Mouse (Mus musculus) Patski (cell line): ENCODE measurements around the gene Gcnt2. TPM values are rescaled to one million over a fixed set of nuclear protein-coding genes. Genes with fewer than 3 reads are reported as not detected.
A peak's percentile ranks its signal among the peaks of the same experiment; 100 is the strongest.

ENCODE experiments used
- ATAC-seq: fragments of 100-300 bp; one replicate; pipeline ENCODE4 v1.8.0; 2021
- CTCF ChIA-PET: fragments of 350-600 bp; sonication (Branson Sonifier 250); formaldehyde crosslinking; loops from one replicate; lab custom pipeline; 2022; ENCODE audit warnings: inconsistent platforms; lab: Charles Lee
- POLR2A ChIA-PET: fragments of 350-600 bp; sonication (Branson Sonifier 250); formaldehyde crosslinking; loops from one replicate; lab custom pipeline; 2022; ENCODE audit warnings: antibody characterized with exemption, inconsistent platforms; lab: Charles Lee
- DNase-seq: peaks from one replicate; pipeline ENCODE4 v3.0.0-alpha.2; 2011; ENCODE audit warnings: low read depth, low spot score
- H3K27me3 ChIP-seq: fragments of 371-371 bp; one replicate; pipeline ENCODE4 v1.5.1; 2021
- CTCF ChIP-seq: fragments of 100-300 bp; IDR thresholded peaks from one replicate; pipeline ENCODE4 v1.5.1; 2021
- in situ Hi-C: fragments of 300-500 bp; cut with MboI; formaldehyde crosslinking; loops from 3 replicates; pipeline ENCODE4 v1.11.1; 2018; ENCODE audit warnings: low pct_unique_long_range_greater_than_20kb, mixed read lengths
- polyA plus RNA-seq: library from polyadenylated mRNA; unstranded; gene quantifications from one replicate; pipeline ENCODE4 v1.2.3, GENCODE M21; 2021

Gene Gcnt2
- polyA plus RNA-seq, 1 experiment from 2014 or later, result 71.2 TPM

DNA sequence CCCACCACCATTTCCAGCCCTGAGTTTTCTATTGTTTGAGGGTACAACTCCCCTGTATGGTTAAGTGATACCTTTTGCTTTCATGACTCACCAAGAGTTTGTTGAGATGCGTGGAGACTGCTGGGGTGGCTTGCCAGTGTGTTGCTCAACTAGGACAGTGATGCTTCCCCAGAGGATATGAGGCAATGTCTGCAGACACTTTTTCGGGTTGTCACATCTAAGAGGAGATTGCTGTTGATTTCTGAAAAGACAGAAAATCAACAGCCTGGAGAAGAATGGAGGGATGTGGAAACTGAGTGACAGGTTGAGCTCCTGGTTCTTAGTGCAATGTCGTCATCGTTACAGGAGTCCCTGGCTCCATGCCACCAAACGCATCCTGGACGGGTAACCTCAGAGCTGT, 93.7 kb downstream of the Gcnt2 start:
- TF ChIP-seq CTCF, result no peak
- in situ Hi-C loops, result no loop called here
- CTCF ChIA-PET, result no interaction called here
- DNase-seq (no peak), ATAC-seq (no peak)
- POLR2A ChIA-PET, result no interaction called here
- H3K27me3 ChIP-seq, result no peaks in the 10 kb centered on the region

DNA sequence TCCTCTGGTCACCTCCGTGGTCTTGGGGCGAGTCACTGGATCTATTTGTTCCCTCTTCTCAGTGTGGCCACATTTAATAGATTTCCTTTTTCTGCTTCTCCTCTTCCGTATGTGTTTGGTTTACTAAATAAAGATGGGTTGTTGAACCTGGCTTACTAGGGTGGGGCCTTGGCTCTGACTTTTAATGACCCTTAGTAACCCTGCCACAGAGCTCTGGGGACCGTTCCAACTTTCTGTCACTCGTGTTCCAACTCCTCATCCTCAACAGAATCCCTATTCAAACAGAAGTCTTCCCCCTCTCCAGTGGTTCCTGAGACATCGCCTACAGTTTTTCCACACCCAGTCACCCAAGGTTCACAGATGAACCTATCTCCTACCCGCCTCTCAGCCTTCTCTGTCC, 96.2 kb downstream of the Gcnt2 start:
- DNase-seq (no peak), ATAC-seq (no peak)
- ChIA-PET POLR2A (no interaction called here), CTCF (no interaction called here)
- TF ChIP-seq CTCF, result no peak
- no peaks in the 10 kb centered on the region for H3K27me3 ChIP-seq
- in situ Hi-C loops, result no loop called here

DNA sequence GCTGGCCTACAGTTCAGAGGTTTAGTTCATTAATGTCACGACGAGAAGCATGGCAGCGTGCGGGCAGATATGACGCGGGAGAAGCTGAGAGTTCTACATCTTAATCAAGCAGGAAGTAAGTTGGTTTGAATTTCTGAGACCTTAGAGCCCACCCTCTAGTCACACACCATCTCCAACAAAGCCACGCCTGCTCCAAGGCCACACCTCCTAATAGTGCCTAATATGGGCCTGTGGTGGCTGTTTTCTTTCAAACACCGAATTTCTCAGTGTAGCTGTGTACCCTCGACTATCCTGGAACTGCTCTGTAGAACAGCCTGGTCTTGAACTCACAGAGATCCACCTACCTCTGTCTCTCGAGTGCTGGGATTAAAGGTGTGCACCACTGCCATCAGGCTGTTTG, 108.1 kb downstream of the Gcnt2 start:
- no peak for TF ChIP-seq CTCF
- POLR2A ChIA-PET, result no interaction called here
- ATAC-seq (no peak), DNase-seq (no peak)
- in situ Hi-C loops, result no loop called here
- H3K27me3 ChIP-seq, result no peaks in the 10 kb centered on the region
- CTCF ChIA-PET, result no interaction called here

DNA sequence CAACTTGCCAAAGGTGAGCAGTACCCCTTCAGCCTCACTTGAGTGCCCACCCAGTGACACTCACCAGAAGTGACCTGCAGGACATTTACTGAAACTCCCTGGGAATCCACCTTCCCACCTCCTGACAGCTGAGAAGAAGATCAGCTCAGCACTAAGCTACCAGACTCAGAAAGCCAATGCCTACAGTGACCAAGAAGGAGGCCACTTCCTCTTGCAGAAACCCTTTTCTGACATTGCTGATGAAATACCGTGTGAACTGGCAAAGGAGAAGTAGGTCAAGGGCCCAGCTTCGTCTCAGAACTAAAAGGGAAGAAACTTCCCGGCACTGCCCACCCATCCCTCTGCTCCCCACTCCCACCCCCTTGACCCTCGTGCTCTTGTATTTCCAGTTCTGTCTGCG, 109.0 kb downstream of the Gcnt2 start:
- DNase-seq (no peak), ATAC-seq (no peak)
- TF ChIP-seq CTCF, result no peak
- ChIA-PET CTCF (no interaction called here), POLR2A (no interaction called here)
- no peaks in the 10 kb centered on the region for H3K27me3 ChIP-seq
- in situ Hi-C loops, result no loop called here

DNA sequence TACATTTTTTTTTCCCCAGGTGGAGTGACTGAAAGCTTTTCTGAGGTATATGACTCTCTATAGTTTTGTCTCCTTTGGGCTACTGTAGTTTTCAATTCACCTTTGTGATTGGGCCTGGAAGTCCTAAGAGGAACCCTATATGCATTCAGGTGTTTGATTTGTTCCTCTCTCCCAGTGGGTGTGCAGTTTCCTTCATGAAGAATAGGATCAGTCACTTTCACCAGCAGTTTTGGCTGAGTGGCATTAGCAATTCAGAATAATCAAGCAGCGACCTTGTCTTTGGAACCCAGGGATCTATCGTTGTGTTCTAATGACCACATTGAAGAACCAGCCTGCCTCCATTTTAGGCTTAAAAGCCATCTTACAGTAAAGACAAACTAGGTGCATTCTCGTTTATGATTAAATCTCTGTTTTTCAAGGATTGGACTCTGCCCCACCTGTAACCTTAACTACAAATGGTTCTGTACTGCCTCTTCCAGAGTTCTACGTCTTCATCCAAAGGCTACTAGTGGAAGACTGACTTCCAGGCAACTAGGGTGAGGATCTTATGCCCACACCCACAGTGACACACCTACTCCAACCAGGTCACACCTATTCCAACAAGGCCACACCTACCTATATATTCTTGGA, 110.3 kb downstream of the Gcnt2 start:
- CTCF ChIA-PET, result no interaction called here
- ATAC-seq (no peak), DNase-seq (no peak)
- TF ChIP-seq CTCF, result no peak
- POLR2A ChIA-PET, result no interaction called here
- in situ Hi-C loops, result no loop called here
- H3K27me3 ChIP-seq, result no peaks in the 10 kb centered on the region

DNA sequence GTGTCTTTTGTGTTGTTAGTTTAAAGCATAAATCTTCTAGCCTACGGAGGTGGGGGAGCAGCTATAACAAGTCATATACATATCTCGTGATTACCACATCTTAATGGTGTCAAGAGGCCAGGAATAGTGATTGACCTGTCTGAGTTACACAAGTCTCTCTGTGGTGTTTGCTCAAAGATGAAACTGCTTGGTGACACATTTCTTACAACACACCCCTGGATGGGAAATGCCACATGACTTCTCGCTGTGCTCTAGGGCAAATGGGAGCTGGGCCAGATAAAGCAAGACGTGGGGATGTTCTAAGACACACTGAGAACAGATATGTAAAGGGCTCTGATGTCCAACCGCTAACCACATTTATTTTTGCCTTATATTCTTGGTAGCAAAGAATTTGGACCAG, 111.7 kb downstream of the Gcnt2 start:
- DNase-seq (no peak), ATAC-seq (no peak)
- H3K27me3 ChIP-seq, result no peaks in the 10 kb centered on the region
- no peak for TF ChIP-seq CTCF
- CTCF ChIA-PET, result interaction anchor here (1.5 kb wide), 1 partner anchor 87 kb away, joined by 3 read pairs; no protein-coding TSS in a partner anchor
- in situ Hi-C loops, result no loop called here
- POLR2A ChIA-PET, result no interaction called here

DNA sequence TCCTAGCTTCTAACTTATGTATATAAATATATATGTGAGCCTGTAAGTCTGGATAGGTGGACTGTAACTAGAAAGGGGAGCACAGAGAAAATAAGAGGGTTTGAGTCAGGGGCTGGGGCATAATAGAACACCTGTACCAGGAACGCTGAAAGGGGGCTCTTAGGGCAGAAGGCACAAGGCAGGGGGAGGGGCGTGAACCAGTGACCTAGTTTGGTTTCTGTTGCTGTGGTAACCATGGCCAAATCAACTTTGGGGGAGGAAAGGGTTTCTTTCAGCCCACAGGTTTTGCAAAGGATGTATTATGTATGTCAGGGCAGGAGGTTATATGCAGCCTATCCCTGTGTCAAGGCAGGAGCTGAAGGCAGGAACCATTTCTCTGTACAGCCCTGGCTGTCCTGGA, 112.3 kb downstream of the Gcnt2 start:
- ATAC-seq (no peak), DNase-seq (no peak)
- H3K27me3 ChIP-seq, result no peaks in the 10 kb centered on the region
- ChIA-PET POLR2A (interaction anchor here (1.0 kb wide), 1 partner anchor 84 kb away, joined by 3 read pairs; no protein-coding TSS in a partner anchor), CTCF (interaction anchor here (1.5 kb wide), 1 partner anchor 87 kb away, joined by 3 read pairs; no protein-coding TSS in a partner anchor)
- TF ChIP-seq CTCF, result no peak
- in situ Hi-C loops, result no loop called here

DNA sequence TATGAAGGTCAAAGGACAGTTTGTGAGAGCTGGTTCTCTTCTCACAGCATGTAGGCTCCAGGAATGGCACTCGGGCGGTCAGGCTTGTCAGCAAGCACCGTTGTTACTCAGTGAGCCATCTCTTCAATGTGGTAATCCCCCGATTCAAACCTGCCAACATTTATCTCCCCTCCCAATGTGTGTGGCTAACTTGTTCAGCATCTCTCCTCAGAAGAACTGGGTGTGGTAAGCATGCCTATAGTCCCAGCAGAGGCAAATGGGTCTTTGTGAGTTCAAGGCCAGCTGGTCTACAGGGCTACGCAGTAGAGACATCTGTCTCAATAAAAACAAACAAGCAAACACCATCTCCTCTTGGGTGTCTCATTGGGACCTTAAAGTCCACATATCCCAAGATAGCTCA, 113.4 kb downstream of the Gcnt2 start:
- no peaks in the 10 kb centered on the region for H3K27me3 ChIP-seq
- in situ Hi-C loops, result no loop called here
- DNase-seq (no peak), ATAC-seq (no peak)
- POLR2A ChIA-PET, result interaction anchor here (1.0 kb wide), 1 partner anchor 85 kb away, joined by 3 read pairs; no protein-coding TSS in a partner anchor
- TF ChIP-seq CTCF, result no peak
- CTCF ChIA-PET, result interaction anchor here (0.8 kb wide), 1 partner anchor 128 kb away, joined by 3 read pairs; no protein-coding TSS in a partner anchor

DNA sequence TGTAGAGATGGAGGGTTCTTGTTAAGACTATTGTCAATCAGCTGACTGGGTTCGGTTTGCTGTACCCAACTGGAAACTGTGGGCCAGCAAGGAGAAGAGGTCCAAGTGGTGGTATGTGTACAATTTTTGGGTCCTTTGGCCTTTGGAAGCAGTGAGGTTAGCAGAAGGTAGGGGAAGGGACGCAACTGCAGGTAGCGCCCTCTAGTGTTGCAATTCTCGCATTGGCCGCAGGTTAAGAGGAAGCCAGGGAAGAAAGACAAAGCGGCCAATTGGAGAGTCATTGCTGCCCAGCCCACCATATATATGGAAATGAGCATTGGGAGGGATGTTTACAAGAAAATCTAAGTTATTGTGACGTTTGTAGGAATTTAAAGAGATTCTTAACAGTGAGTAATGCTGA, 118.1 kb downstream of the Gcnt2 start:
- ChIA-PET POLR2A (no interaction called here), CTCF (interaction anchor here (1.3 to 3.3 kb wide), 2 partner anchors 21 to 133 kb away, joined by 3 to 13 read pairs; no protein-coding TSS in a partner anchor)
- DNase-seq, result no peak
- in situ Hi-C loops, result no loop called here
- peak; percentile 72 for TF ChIP-seq CTCF
- no peak for ATAC-seq
- H3K27me3 ChIP-seq, result no peaks in the 10 kb centered on the region

DNA sequence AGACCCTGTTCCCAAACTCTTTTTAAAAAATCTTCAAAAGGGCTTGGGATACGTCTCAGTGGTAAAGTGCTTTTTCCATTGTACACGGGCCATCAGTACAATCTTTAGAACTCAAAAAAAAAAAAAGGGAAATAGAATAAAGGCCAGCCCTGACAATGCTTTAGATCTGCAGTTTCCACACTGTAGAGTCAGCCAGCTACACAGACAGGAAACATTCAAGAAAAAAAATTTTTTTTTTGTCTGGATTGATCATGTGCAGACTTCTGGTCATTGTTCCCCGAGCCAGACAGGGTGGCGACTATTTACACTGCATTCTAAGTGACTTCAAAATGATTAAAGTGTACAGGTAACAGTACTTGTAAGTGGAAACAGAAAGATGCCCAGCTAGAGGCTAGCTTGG, 119.1 kb downstream of the Gcnt2 start:
- no peak for DNase-seq
- in situ Hi-C loops, result no loop called here

DNA sequence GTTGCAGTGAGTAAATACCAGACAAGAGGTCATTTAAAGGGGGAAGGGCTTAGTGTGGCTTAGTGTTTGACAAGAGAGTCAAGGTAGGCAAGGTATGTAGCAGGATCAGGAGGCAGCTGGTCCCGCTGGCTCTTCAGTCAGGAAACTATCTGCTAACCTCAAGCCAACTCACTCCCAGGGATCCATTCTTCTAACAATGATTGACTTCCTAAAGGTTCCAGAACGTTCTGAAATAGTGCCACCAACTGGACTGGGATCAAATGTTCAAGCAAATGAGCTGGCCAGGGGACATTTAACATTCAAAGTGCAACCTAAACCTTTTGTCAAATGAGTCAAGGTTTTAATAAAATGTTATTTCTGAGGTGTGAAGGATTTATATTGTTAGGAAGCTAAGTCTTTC, 119.8 kb downstream of the Gcnt2 start:
- peak; percentile 53 for TF ChIP-seq CTCF
- CTCF ChIA-PET, result interaction anchor here (0.9 to 1.2 kb wide), 2 partner anchors 125 to 135 kb away, joined by 3 to 4 read pairs; no protein-coding TSS in a partner anchor
- in situ Hi-C loops, result no loop called here
- DNase-seq (no peak), ATAC-seq (no peak)
- no peaks in the 10 kb centered on the region for H3K27me3 ChIP-seq
- POLR2A ChIA-PET, result interaction anchor here (0.6 kb wide), 1 partner anchor 30 kb away, joined by 3 read pairs; no protein-coding TSS in a partner anchor

More for the DNA sequence above, 119.1 kb downstream of the Gcnt2 start:
- no peak for ATAC-seq
- ChIA-PET POLR2A (interaction anchor here (0.6 kb wide), 1 partner anchor 30 kb away, joined by 3 read pairs; no protein-coding TSS in a partner anchor), CTCF (interaction anchor here (1.2 to 3.3 kb wide), 2 partner anchors 134 kb away, joined by 4 to 13 read pairs; no protein-coding TSS in a partner anchor)
- H3K27me3 ChIP-seq, result no peaks in the 10 kb centered on the region
- no peak for TF ChIP-seq CTCF
